Comparison of ENCODE assay signal across 8 mouse cellular contexts in the genomic region with DNA sequence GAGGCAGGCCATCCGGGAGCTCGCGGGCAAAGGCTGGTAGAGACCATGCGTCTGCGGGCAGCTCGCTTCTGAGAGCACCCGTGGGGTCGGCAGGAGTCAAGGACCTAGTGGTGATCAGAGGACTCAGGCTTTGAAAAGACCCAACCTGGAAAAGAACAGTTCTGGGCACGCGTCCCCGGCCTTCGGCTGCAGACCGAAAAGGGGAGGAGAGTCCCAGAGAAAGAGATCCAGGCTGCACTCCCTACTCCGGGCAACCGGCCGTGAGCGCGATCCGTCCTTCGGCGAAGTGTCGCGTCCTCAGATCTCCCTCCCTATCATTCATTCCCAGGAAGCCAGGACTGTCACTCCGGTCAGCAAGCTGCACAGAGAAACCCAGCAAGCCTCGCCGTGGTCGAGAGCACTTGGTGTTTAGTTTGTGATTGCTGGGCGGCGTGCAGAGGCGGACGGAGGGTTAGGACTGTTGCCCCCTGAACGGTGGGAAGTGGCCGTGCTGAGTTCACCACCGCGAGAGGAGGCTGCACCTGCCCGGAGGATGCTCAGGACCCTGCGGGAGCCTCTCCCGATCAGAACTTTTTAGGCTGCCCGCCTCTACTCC. TPM values are rescaled to one million over a fixed set of nuclear protein-coding genes. Genes with fewer than 3 reads are reported as not detected.
DNase-seq lines count a peak whose midpoint lies in the region; ATAC-seq and TF ChIP-seq lines count a peak whose summit lies in the region.

No protein-coding gene starts in this region.

- peak; percentile 23 for ATAC-seq in forebrain, embryonic 15.5 days (replicated peaks)
- ATAC-seq in intestine, embryonic 15.5 days: peak; percentile 46
- peak; percentile 25 for ATAC-seq in midbrain, embryonic 14.5 days (ENCODE audit: low FRiP score, low TSS enrichment)

- TF ChIP-seq POLR2A in bone marrow macrophage, adult 2 months (IDR thresholded peaks at IDR 0.05; ENCODE audit: borderline replicate concordance, low read depth, low read length): no peak

- peak overlapping the region; percentile 81 for H3K4me2 ChIP-seq in forebrain, embryonic 15.5 days (replicated peaks)
- peak overlapping the region; percentile 95 for H3K4me2 ChIP-seq in intestine, embryonic 15.5 days (replicated peaks)
- peak overlapping the region; percentile 89 for H3K4me2 ChIP-seq in midbrain, embryonic 14.5 days (ENCODE audit: low read length)

- H3K27me3 ChIP-seq in forebrain, embryonic 15.5 days: no peaks in the 10 kb centered on the region
- H3K27me3 ChIP-seq in intestine, embryonic 15.5 days (replicated peaks): peaks cover 54% of the 10 kb centered on the region
- no peaks in the 10 kb centered on the region for H3K27me3 ChIP-seq in midbrain, embryonic 14.5 days (ENCODE audit: control insufficient read depth, insufficient read depth, low read length)

- H3K4me1 ChIP-seq in bone marrow macrophage, adult 2 months (ENCODE audit: control insufficient read depth, insufficient read depth, low read length): no peaks in the 10 kb centered on the region
- H3K4me1 ChIP-seq in forebrain, embryonic 15.5 days: peaks cover 35% of the 10 kb centered on the region
- H3K4me1 ChIP-seq in intestine, embryonic 15.5 days (replicated peaks): peaks cover 29% of the 10 kb centered on the region
- H3K4me1 ChIP-seq in midbrain, embryonic 14.5 days (ENCODE audit: control insufficient read depth, insufficient read depth, low read length): peaks cover 31% of the 10 kb centered on the region

- under 1% methylated on average over 39 of the region's 39 CpGs for WGBS in forebrain, embryonic 15.5 days
- WGBS in intestine, embryonic 15.5 days: under 1% methylated on average over 39 of the region's 39 CpGs
- WGBS in midbrain, embryonic 14.5 days: under 1% methylated on average over 39 of the region's 39 CpGs

- peak overlapping the region; percentile 73 for H3K9ac ChIP-seq in forebrain, embryonic 15.5 days (replicated peaks)
- H3K9ac ChIP-seq in intestine, embryonic 15.5 days: peak overlapping the region; percentile 18; the same call in 1 of the 2 replicates
- H3K9ac ChIP-seq in midbrain, embryonic 14.5 days (replicated peaks; ENCODE audit: low read length): peak overlapping the region; percentile 86

- no peaks in the 10 kb centered on the region for H3K36me3 ChIP-seq in forebrain, embryonic 15.5 days
- no peaks in the 10 kb centered on the region for H3K36me3 ChIP-seq in intestine, embryonic 15.5 days
- H3K36me3 ChIP-seq in midbrain, embryonic 14.5 days (ENCODE audit: control insufficient read depth, insufficient read depth, low read length): no peaks in the 10 kb centered on the region

- no peak overlapping the region for H3K27ac ChIP-seq in bone marrow macrophage, adult 2 months (ENCODE audit: insufficient read depth, low read depth, low read length)
- peak overlapping the region; percentile 95 for H3K27ac ChIP-seq in forebrain, embryonic 15.5 days (replicated peaks)
- no peak overlapping the region for H3K27ac ChIP-seq in intestine, embryonic 15.5 days
- H3K27ac ChIP-seq in midbrain, embryonic 14.5 days (replicated peaks; ENCODE audit: low read depth, low read length): peak overlapping the region; percentile 96

- H3K9me3 ChIP-seq in forebrain, embryonic 15.5 days: no peaks in the 10 kb centered on the region
- H3K9me3 ChIP-seq in intestine, embryonic 15.5 days: no peaks in the 10 kb centered on the region
- H3K9me3 ChIP-seq in midbrain, embryonic 14.5 days (ENCODE audit: control insufficient read depth, low read length): no peaks in the 10 kb centered on the region

- peak overlapping the region; percentile 7; the same call in 1 of the 2 replicates for H3K4me3 ChIP-seq in bone marrow macrophage, adult 2 months (ENCODE audit: insufficient read depth, low read length)
- peak overlapping the region; percentile 72 for H3K4me3 ChIP-seq in forebrain, embryonic 15.5 days
- peak overlapping the region; percentile 53 for H3K4me3 ChIP-seq in intestine, embryonic 15.5 days (replicated peaks)
- peak overlapping the region; percentile 82 for H3K4me3 ChIP-seq in midbrain, embryonic 14.5 days (replicated peaks; ENCODE audit: low read depth, low read length)

- no peak for TF ChIP-seq CTCF in bone marrow macrophage, adult 2 months (IDR thresholded peaks at IDR 0.05; ENCODE audit: low read depth, low read length)

- DNase-seq in left cerebral cortex, adult 18-20 months (ENCODE audit: low spot score in 2 of 2): peak; percentile 36 to 58
- DNase-seq in left cerebral cortex, adult 11 months (ENCODE audit: low spot score): no peak
- DNase-seq in midbrain, embryonic 14.5 days: peak; percentile 73
- no peak for DNase-seq in spleen, postnatal 4 days (ENCODE audit: low spot score in 2 of 2)
- DNase-seq in spleen, postnatal 10 days (ENCODE audit: low spot score in 2 of 2): no peak

RNA-seq across cellular contexts. Expression of gene Tmem178b, which starts 0.7 kb away (rescaled TPM):
- 100 to 1,000 TPM; 193 to 222 TPM for total RNA-seq in left cerebral cortex, adult 18-20 months (2021)
- not detected in 2 replicates for polyA plus RNA-seq in bone marrow macrophage, adult 2 months (2012; ENCODE audit: insufficient read depth, insufficient read length, missing spikeins)
- polyA plus RNA-seq in forebrain, embryonic 15.5 days (2015; fragmentation: Nextera tagmentation; extraction: Ambion mirVana): 23.8 and 28.6 TPM in 2 replicates
- polyA plus RNA-seq in intestine, embryonic 15.5 days (2015; fragmentation: Nextera tagmentation; extraction: Ambion mirVana): 0.68 and 1.4 TPM in 2 replicates
- 44.6 and 46.4 TPM in 2 replicates for polyA plus RNA-seq in midbrain, embryonic 14.5 days (2014; fragmentation: Nextera tagmentation; extraction: Ambion mirVana)

Comparison
In these comparisons a context has a peak if more than half of its experiments do, and no peak if none do; other contexts are left out.
1. DNase-seq: peak in left cerebral cortex, adult 18-20 months (2 of 2) and midbrain, embryonic 14.5 days (single experiment); none in left cerebral cortex, adult 11 months (single experiment), spleen, postnatal 4 days (0 of 2) and spleen, postnatal 10 days (0 of 2).
2. H3K27ac ChIP-seq: peak in forebrain, embryonic 15.5 days (single experiment) and midbrain, embryonic 14.5 days (single experiment); none in bone marrow macrophage, adult 2 months (single experiment) and intestine, embryonic 15.5 days (single experiment).
3. H3K4me3 ChIP-seq: peak in every context shown above with its lines; median percentile 82 in midbrain, embryonic 14.5 days; 72 in forebrain, embryonic 15.5 days; 53 in intestine, embryonic 15.5 days; 7 in bone marrow macrophage, adult 2 months.
4. H3K9ac ChIP-seq: peak in every context shown above with its lines; median percentile 86 in midbrain, embryonic 14.5 days; 73 in forebrain, embryonic 15.5 days; 18 in intestine, embryonic 15.5 days.
5. RNA of gene Tmem178b, which starts 0.7 kb away (polyA plus RNA-seq): 44.6 to 46.4 TPM in midbrain, embryonic 14.5 days and 23.8 to 28.6 TPM in forebrain, embryonic 15.5 days; 0.68 to 1.4 TPM in intestine, embryonic 15.5 days and not detected in bone marrow macrophage, adult 2 months; every median in the first group is over 10 times any median in the second.
6. Peak in every context shown above with its lines, with median percentiles within 50 percentile points of each other: ATAC-seq and H3K4me2 ChIP-seq.